Mouse (Mus musculus) spleen, adult 2 months (tissue): ENCODE measurements around the gene Fbxw13.

Experiments used
- CTCF ChIP-seq: fragments of 200-500 bp; IDR thresholded peaks from 2 replicates; pipeline ENCODE4 v1.5.1; 2011; ENCODE audit warnings: mild to moderate bottlenecking, inconsistent platforms; ENCODE audit not compliant: insufficient read depth, insufficient read length, insufficient replicate concordance; ENCODE audit errors: extremely low read depth
- POLR2A ChIP-seq: fragments of 200-500 bp; IDR thresholded peaks from 2 replicates; pipeline ENCODE4 v1.6.1; 2011; ENCODE audit warnings: low read depth, low read length, inconsistent platforms

DNA sequence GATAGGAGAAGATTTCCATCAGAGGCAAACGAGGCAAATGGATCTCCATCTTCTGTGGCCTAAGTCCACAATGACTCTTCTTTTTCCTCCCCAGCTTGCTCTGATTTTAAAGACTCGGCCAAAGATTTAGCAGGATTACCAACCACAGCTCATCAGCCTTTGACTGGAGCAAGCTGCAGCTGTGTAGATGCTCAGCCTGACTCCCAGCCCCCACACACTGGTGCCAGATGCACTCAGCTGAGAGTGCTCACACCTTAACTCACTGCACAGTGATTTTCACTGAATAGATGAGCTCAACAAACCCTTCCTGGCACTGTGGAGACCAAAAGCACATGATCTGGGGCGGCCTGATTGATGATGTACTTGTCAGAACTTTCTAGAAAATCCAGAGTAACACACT is 33.8 kb downstream of the Fbxw13 start, which contains the start of gene Fbxw21:
- no peak for TF ChIP-seq POLR2A
- no peak for TF ChIP-seq CTCF
